Mouse (Mus musculus): ENCODE data around the gene Gsc. TPM values are rescaled to one million over a fixed set of nuclear protein-coding genes. Genes with fewer than 3 reads are reported as not detected.

The Gsc gene
- 0.05 TPM in 1 of 2 replicates, not detected in the other for polyA plus RNA-seq (2012; rRNA removed)

DNA sequence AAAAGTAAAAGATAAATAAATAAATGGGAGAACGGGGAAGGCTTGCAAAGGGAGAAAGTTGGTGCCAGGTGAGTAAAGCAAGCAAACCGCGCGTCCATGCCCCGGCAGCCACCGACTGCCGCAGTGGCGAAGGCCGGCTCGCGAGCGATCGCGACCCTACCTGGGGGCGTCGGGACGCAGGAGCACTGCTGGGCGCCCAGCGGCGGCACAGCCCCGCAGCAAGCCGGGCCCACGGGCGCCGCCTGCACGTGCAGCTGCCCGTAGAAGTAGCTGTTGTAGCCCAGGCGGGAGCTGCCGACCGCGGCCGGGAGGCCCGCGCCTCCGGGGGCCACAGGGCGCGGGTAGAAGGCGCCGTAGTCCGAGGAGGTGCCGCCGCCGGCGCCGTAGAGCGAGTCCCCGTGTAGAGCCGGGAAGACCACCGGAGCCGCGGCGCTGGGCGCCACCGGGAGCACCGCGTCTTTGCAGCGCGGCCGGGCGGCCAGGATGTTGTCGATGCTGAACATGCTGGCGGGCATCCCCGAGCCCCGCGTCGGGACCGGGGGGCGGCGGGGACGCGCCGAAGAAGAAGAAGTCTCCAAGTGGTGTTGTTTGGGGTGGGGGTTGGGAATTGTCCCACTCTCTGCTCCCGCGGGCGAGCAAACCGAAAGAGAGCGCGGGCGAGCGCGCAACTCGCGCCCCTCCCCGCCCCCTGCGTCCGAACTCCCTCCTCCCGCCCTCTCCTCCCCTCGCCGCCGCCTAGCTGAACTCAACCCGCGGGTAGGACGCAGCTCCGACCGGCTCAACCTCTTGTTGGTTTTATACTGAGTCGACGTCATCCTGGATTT lies at the start of gene Gsc:
Gsc (minus strand) TSS at position 730 of the 824 bp plus-strand sequence.

Other genes starting within 250 kb of the Gsc start
- gene Serpina3g, start 237.1 kb downstream of the Gsc start, polyA plus RNA-seq (2012; rRNA removed), result 7.4 and 7.9 TPM in 2 replicates
- 0.26 and 0.31 TPM in 2 replicates for gene Serpina3i, start 210.2 kb downstream of the Gsc start, polyA plus RNA-seq (2012; rRNA removed)
- gene Serpina3j, start 158.8 kb downstream of the Gsc start, polyA plus RNA-seq (2012; rRNA removed), result not detected in 2 replicates
- gene Serpina3k, start 134.8 kb downstream of the Gsc start, polyA plus RNA-seq (2012; rRNA removed), result 74.4 and 149 TPM in 2 replicates
- 11.9 and 23.7 TPM in 2 replicates for gene Serpina3m, start 134.8 kb downstream of the Gsc start, polyA plus RNA-seq (2012; rRNA removed)
- gene Serpina3n, start 66.6 kb downstream of the Gsc start, polyA plus RNA-seq (2012; rRNA removed), result 118 and 148 TPM in 2 replicates